Mouse (Mus musculus): ENCODE data around the gene Sars2. TPM values are rescaled to one million over a fixed set of nuclear protein-coding genes. Genes with fewer than 3 reads are reported as not detected.
A peak's percentile ranks its signal among the peaks of the same experiment; 100 is the strongest.
"Not testable (repeated sequence)": the region's sequence is repeated elsewhere in the genome, so short reads cannot be mapped to it uniquely, and the experiment has no call there.

Gene Sars2
- not detected in 2 replicates for polyA plus RNA-seq (2012; ENCODE audit: insufficient read depth, insufficient read length, low replicate concordance, missing spikeins)

DNA sequence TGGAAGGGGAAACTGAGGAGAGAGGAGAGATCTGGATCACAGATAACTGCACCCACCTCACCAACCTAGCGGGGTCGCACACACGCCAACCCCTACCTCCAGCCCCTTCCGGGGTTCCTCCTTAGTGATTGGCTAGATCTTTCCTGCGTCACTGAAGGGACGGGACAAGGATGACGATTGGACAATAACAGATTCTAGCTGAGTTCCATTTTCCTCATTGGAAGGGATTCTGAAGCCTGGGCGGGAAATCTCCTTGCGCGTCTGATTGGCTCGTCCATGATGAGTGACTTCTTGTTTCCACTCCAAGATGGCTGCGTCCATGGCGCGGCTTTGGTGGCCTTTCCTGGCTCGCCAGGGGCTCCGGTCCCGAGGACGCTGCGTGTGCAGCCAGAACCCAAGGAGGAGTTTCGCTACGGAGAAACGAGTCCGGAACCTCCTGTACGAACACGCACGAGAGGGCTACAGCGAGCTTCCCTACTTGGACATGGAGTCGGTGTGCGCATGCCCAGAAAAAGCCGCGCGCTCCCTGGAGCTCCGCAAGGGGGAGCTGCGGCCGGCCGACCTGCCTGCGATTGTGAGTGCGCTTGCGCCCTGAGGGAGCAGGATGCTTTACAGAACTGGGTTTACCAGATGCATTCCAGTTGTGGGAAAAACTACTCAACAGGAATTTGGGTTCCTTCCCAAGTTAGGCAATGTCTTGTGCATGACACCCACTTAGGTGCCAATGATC lies at the start of gene Sars2, which contains the start of gene Mrps12:
Gene Sars2 (plus strand): TSS at position 284 of the 730 bp plus-strand sequence.
Gene Mrps12 (minus strand): TSS at position 112 of the 730 bp plus-strand sequence.
- H3K4me1 ChIP-seq (ENCODE audit: control insufficient read depth, insufficient read depth, low read length): peaks cover 9% of the 10 kb centered on the region; the same call in 1 of the 2 replicates
- TF ChIP-seq POLR2A (IDR thresholded peaks at IDR 0.05; ENCODE audit: insufficient read depth, low read depth, low read length) (peak; percentile 93), CTCF (IDR thresholded peaks at IDR 0.05; ENCODE audit: insufficient read depth, low read depth, low read length) (peak; percentile 74)
- under 1% methylated on average over 39 of the region's 39 CpGs for WGBS
- peak within 1 kb of the TSS; percentile 76 for H3K4me3 ChIP-seq (ENCODE audit: insufficient read depth, low read depth, low read length)
- H3K27ac ChIP-seq (ENCODE audit: insufficient read depth, low read depth, low read length): peak within 1 kb of the TSS; percentile 92

DNA sequence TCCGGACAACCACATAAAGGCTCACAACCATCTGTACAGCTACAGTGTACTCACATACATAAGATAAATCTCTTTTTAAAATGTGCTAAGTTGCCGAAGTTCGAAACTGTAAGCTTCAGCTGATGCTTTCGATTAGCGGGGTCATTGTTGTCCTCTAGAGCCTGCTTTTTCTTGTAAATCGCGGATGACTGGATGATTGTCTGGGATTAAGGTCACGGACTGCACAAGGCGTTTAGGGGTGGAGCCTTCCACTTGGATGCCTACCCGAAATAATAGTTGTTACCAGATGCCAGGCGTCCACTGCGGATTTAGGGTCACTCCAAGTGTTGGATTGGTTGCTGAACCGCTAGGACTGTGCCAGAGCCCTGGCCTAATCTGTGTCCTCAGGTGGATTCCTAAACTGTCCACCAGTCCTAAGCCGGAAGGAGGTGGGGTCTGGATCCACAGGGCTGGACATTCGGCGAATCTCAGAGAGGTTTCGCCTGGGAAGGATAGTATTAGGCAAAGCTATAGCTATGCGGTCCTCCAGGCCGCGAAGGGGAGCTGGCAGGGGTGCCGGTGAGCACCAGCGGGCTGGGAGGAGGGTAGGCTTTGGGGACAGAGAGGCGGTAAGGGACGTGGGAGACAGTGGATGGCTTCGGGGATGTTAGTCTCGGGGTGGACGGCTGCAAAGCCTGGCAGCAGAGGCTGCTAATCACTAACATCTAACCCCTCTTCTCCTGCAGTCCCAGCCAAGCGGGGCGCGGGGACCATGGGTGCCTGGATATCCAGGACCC lies 49.1 kb upstream of the Sars2 start, which contains the start of gene Fbxo27:
Gene Fbxo27 (plus strand): TSS at position 305 of the 776 bp plus-strand sequence.
- peak within 1 kb of the TSS; percentile 61 for H3K4me3 ChIP-seq (ENCODE audit: insufficient read depth, low read depth, low read length)
- H3K4me1 ChIP-seq (ENCODE audit: control insufficient read depth, insufficient read depth, low read length): peaks cover 12% of the 10 kb centered on the region
- WGBS: 24% methylated on average over 30 of the region's 30 CpGs
- TF ChIP-seq POLR2A (IDR thresholded peaks at IDR 0.05; ENCODE audit: insufficient read depth, low read depth, low read length) (no peak), CTCF (IDR thresholded peaks at IDR 0.05; ENCODE audit: insufficient read depth, low read depth, low read length) (no peak)
- H3K27ac ChIP-seq (ENCODE audit: insufficient read depth, low read depth, low read length): 0 out of 2 replicates have a peak within 1 kb of the TSS, but pooled peaks have one; percentile 10

DNA sequence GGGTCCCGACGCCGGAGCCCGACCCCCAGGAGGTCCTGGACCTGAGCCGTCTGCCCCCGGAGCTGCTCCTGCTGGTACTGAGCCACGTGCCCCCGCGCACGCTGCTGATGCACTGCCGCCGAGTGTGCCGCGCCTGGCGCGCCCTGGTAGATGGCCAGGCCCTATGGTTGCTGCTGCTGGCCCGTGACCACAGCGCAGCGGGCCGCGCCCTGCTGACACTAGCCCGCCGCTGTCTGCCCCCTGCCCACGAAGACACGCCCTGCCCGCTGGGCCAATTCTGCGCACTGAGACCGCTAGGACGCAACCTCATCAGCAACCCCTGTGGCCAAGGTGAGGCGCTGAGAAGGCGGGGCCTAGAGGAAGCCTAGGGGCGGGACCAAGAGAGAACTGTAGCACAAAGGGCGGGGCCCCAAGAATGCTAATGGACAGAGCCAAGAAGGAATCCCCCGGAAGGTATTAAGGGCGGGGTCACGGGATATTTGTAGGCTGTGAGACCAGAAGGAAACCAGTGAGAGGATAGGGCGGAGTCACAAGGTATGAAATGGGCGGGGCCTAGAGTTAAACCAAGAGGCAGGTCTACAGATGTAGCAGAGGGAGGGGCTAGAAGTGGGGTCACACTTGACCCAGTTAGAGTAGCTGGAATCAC lies 48.3 kb upstream of the Sars2 start:
- Histone ChIP-seq H3K4me3 (ENCODE audit: insufficient read depth, low read depth, low read length) (peak overlapping the region; percentile 61), H3K4me1 (ENCODE audit: control insufficient read depth, insufficient read depth, low read length) (peaks cover 12% of the 10 kb centered on the region), H3K27ac (ENCODE audit: insufficient read depth, low read depth, low read length) (0 out of 2 replicates have a peak overlapping the region, but pooled peaks have one; percentile 10)
- WGBS: under 1% methylated on average over 38 of the region's 38 CpGs
- TF ChIP-seq POLR2A (IDR thresholded peaks at IDR 0.05; ENCODE audit: insufficient read depth, low read depth, low read length) (no peak; the same call in 1 of the 2 replicates), CTCF (IDR thresholded peaks at IDR 0.05; ENCODE audit: insufficient read depth, low read depth, low read length) (no peak)

DNA sequence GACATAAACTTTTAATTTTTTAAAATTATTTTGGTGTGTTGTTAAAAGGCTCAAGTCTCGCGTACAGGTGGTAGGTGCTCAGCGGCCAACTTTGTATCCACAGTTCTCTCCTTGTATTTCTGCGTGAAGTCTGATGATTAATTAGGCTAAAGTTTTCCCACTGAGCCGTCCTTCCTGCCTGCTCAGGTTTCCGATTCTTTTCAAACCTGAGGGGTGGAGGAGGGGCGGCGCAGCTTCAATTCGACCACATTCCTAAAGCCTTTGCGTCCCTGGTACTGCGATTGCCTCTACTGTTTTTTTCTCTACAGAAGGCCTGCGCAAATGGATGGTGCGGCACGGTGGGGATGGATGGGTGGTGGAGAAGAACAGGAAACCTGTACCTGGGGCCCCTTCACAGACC lies 47.4 kb upstream of the Sars2 start:
- TF ChIP-seq CTCF (IDR thresholded peaks at IDR 0.05; ENCODE audit: insufficient read depth, low read depth, low read length) (no peak), POLR2A (IDR thresholded peaks at IDR 0.05; ENCODE audit: insufficient read depth, low read depth, low read length) (no peak)
- 24% methylated on average over 14 of the region's 14 CpGs for WGBS
- H3K4me1 ChIP-seq (ENCODE audit: control insufficient read depth, insufficient read depth, low read length): peaks cover 12% of the 10 kb centered on the region
- H3K4me3 ChIP-seq (ENCODE audit: insufficient read depth, low read depth, low read length): no peak overlapping the region
- no peak overlapping the region for H3K27ac ChIP-seq (ENCODE audit: insufficient read depth, low read depth, low read length)

DNA sequence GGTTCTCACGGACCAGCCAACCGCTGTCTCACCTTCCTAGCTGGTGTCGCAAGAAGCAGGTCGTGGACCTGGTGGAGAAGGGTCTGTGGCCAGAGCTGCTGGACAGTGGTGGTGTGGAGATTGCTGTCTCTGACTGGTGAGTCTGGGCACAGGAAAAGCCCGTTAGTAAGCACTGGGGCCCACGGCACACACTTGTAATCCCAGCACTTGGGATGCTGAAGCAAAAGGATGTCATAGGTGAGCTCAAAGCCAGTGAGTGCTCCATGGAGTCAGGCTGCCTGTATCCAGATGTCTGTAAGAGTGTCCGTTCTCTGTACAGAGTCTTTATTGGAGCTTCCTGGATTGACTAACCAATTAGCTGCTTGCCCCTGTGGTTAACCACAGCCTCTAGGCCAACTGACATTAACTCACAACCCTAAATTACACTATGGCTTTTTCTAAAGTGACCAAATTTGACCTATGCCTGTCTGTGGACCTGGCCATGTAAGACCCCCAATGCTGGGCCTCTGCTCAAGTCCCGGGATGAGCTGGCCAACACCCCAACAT lies 46.8 kb upstream of the Sars2 start:
- H3K4me3 ChIP-seq (ENCODE audit: insufficient read depth, low read depth, low read length): no peak overlapping the region
- H3K27ac ChIP-seq (ENCODE audit: insufficient read depth, low read depth, low read length): no peak overlapping the region
- WGBS: 64% methylated on average over 8 of the region's 8 CpGs
- TF ChIP-seq POLR2A (IDR thresholded peaks at IDR 0.05; ENCODE audit: insufficient read depth, low read depth, low read length): no peak
- TF ChIP-seq CTCF (IDR thresholded peaks at IDR 0.05; ENCODE audit: insufficient read depth, low read depth, low read length): no peak
- H3K4me1 ChIP-seq (ENCODE audit: control insufficient read depth, insufficient read depth, low read length): peaks cover 12% of the 10 kb centered on the region

DNA sequence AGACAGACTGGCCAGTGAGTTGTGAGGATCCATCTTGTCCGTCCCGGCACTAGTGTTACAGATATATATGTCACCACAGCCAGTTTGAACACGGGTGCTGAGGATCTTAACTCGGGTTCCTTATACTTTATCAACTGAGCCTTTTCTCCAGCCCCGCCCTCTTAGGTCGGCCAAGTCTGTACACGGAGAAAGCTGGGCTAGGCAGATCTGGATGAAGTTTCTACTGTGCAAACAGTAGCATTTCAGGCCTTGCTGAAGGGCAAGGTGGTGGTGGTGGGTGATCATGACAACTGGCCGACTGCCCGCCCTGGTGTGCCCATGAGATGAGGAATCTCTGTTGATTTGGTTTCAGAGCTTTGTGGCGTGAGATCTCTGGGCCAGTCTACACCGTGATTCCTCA lies 44.5 kb upstream of the Sars2 start:
- TF ChIP-seq CTCF (IDR thresholded peaks at IDR 0.05; ENCODE audit: insufficient read depth, low read depth, low read length) (no peak), POLR2A (IDR thresholded peaks at IDR 0.05; ENCODE audit: insufficient read depth, low read depth, low read length) (no peak)
- Histone ChIP-seq H3K4me3 (ENCODE audit: insufficient read depth, low read depth, low read length) (no peak overlapping the region), H3K4me1 (ENCODE audit: control insufficient read depth, insufficient read depth, low read length) (peaks cover 12% of the 10 kb centered on the region), H3K27ac (ENCODE audit: insufficient read depth, low read depth, low read length) (no peak overlapping the region)
- WGBS: 94% methylated on average over 11 of the region's 11 CpGs

DNA sequence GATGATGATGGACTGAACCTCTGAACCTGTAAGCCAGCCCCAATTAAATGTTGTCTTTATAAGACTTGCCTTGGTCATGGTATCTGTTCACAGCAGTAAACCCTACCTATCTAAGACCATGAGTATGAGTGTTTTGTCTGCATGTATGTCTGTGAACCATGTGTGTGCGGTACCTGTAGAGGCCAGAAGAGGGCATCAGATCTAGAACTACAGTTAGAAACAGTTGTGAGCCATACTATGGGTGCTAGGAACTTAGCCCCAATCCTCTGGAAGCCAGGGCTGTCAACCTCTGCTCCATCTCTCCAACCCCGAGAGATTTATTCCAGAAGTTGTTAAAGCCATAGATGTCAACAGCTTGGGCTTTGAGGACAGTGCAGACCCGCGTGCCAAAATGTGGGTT lies 41.5 kb upstream of the Sars2 start:
- H3K4me1 ChIP-seq (ENCODE audit: control insufficient read depth, insufficient read depth, low read length): no peaks in the 10 kb centered on the region
- no peak for TF ChIP-seq POLR2A (IDR thresholded peaks at IDR 0.05; ENCODE audit: insufficient read depth, low read depth, low read length)
- TF ChIP-seq CTCF (IDR thresholded peaks at IDR 0.05; ENCODE audit: insufficient read depth, low read depth, low read length): no peak
- no peak overlapping the region for H3K4me3 ChIP-seq (ENCODE audit: insufficient read depth, low read depth, low read length)
- H3K27ac ChIP-seq (ENCODE audit: insufficient read depth, low read depth, low read length): no peak overlapping the region
- 96% methylated on average over 4 of the region's 4 CpGs for WGBS

DNA sequence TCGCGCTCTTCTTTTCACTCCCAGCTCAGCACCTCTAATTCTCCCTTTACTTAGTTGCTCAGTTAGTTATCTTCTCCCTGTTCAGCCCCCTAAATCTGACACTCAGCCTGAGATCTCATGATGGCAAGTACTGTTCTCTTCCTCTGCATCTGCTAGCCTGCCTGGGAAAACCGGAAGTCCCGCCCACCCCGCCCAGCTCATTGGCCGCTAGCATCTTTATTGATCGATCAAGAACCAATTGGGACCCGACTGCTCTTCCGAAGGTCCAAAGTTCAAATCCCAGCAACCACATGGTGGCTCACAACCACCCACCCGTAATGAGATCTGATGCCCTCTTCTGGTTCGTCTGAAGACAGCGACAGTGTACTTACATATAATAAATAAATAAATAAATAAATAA lies 40.5 kb upstream of the Sars2 start:
- 96% methylated on average over 12 of the region's 12 CpGs for WGBS
- not testable (repeated sequence) for H3K4me3 ChIP-seq (ENCODE audit: insufficient read depth, low read depth, low read length); H3K27ac ChIP-seq (ENCODE audit: insufficient read depth, low read depth, low read length); H3K4me1 ChIP-seq (ENCODE audit: control insufficient read depth, insufficient read depth, low read length)

Data from olfactory bulb, adult 2 months (tissue).